Mouse (Mus musculus): Measurements from ENCODE around the gene Msl3.
A peak's percentile ranks its signal among the peaks of the same experiment; 100 is the strongest.

The Msl3 gene

DNA sequence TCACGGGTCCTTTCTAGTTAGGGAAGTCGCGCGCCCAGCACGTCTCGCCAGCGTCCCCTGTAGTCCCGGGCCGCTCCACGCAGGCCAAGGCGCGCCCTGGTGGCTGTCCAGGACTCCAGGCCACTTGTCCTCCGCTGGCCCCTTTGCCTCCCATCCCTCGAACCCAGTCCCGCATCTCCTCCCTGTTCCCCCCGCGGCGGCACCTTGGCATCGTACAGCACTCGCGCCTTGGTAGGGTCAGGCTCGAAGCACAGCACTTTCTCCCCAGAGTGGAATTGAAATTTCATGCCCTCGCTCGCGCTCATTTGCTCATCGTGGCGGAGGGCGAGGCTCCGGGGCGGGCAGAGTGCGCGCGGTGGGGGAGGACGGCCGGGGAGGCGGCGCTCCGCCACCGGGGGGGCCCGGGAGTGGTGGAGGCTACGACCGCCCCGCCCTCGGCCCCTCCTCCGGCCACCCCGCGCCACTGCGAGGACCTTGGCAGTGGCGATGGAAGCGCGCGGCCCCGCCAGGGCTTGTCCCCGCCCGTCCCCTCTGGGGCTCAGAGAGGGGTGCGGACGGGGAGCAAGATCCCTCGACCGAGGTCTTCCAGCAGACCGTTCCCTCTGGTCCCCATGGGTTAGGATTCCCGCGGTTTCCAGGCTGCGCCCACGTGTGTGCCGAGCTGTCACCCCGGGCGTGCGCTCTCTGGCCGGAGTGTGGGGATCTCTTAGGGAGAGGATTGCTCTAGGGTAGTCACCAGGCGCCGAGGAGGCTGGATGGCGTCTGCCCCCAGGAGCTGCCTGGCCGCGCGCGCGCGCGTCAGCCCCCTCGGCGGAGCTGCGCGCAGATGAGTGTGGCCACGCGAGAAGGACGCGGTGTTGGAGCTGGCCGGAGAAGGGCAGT is at the start of gene Msl3:
TSS of gene Msl3 (minus strand) at position 374 of the 882 bp plus-strand sequence.
- peak; percentile 84 for DNase-seq (ENCODE audit: low read depth, low spot score)

DNA sequence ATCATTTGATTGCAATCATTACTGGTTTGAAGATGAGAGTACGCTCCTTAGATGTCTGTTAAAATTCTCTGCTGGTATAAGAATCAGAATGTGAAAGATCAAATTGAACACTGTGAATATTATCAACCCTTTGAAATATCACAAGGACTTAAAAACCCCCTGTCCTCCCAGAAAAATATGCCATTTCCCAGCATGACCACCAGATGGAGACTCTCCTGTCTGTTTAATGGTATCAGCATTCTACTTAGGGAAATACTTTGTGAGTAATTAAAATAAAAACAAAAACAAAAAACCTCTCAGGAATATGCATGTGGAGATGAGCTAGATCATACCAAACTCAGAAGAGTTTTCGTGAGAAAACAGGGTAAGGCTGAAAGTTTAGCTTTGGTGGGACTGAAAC is 44.3 kb upstream of the Msl3 start:
- peak; percentile 11 for DNase-seq (ENCODE audit: low read depth, low spot score)

DNA sequence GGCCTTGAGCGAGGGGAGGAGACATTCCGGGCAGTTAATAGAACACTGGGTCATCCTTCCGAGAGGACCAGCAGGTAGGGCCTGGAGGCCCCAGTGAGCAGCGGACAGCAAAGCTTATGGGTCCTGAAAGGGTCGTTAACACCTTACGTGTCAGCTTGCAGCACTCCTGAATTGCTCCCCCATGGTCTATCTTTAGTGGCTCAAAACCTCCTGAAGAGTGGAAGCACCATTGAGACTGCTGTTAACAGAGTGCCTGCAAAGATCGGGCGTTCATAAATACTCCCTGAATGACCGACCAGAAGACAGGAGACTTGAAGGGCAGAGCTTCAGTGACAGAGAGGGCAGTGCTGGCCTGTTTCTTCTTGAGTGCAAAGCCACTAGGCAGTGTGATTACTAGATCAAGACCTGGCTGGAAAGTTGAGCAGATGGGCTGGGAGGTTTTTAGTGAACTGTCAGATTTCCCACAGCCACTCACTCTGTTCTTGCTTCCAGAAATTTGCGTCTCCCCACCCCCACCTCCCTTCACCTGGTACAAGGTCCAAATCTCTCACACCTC is 787 bp upstream of the Msl3 start:
- no peak for DNase-seq (ENCODE audit: low read depth, low spot score)

DNA sequence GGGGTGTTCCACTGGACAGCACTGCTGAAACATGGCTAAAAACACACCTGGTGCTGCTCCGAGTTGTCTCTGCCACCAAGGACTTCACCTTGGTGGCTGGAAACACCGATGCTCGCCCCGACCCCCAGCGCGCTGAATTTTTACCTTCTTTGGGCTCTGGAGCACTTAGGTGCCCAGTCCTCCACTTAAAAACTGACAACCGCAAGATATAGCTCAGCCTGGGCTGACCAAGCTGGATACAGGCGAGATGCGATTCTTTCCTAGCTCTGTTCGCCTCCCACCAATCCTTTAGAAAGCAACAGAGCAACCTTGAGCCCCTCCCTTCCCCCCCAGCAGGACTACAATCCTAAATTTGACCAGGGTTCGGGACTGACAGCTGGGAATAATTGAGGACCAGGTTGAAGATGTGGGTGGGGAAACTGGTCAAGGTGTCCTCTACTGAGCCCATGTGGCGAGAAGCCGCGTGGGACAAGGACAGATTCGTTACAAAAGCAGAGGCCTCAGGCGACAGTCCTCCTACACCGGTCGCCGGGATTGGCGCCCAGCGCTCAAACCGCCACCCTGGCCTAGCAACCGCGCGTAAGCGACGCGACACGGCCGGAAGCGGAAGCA is 679 bp downstream of the Msl3 start:
- DNase-seq (ENCODE audit: low read depth, low spot score): peak; percentile 90

DNA sequence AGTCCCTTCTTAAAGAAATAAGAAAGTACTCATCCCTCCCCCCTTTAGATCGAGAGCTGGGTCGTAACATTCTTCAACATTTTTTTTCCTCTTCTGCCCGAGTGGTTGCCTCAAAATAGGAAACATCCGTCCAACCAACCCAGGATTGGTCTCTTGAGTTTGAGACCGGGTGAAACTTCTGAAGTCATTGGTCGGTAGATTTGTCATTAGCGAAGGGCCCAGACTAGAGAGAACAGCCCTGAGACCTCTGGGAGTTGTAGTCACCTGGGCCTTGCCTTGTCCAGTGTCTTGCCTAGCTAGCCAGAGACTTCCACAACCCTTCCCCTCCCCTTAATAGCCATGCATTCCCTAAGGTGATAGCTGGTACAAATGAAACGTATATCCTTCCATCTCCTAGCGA is 1.3 kb downstream of the Msl3 start:
- peak; percentile 84 for DNase-seq (ENCODE audit: low read depth, low spot score)

DNA sequence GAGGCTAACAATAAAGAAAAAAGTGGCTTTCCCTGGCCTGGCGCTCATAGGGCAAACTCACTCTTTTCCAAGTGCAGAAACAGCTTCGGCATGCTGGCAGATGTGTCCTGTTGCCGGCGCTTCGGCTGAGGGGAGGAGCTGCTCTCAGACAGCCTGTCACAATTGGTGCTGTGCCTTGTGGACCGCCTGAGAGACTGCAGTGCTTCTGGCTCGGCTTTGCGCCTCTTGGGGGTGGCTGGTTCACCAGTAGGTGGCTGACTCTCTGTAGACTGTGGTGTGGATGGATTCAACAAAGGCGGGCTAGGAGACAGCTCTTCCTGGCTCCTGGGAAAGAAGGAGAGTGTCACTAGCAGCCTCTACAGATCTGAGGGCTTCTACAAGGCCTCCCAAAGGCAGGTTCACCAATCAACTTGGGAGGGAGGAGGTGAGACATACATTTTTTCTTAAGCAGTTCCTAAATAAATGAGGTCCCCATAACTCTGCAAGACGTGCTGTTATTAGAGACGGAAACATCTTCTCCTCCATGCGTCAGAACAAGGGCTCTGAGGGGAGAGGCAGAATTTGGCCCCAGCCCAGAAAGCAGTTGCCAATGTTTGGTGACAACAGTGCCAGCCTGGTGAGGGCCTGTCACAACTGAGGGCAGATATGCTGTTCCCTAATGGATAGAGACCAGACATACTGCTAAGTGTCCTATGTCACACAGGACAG is 9.6 kb downstream of the Msl3 start:
- no peak for DNase-seq (ENCODE audit: low read depth, low spot score)

DNA sequence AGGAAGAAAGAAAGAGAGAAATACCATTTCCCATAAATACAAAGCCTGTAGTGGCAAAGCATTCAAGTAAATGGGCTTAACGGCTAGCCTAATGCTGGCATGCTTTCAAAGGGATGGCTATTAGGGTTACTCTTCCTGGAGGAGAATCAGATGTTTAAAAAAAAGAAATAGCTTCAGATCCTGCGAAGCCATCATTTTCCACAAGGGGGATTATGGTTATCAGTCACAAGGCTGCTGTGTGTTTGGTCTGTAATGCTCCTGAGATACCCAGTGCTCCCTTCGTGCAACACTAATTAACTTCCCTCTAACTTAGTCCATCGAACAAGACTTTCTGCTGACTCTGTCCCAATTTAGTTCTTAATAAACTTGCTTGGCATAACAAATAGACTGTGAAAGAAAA is 13.5 kb downstream of the Msl3 start:
- DNase-seq (ENCODE audit: low read depth, low spot score): peak; percentile 27

DNA sequence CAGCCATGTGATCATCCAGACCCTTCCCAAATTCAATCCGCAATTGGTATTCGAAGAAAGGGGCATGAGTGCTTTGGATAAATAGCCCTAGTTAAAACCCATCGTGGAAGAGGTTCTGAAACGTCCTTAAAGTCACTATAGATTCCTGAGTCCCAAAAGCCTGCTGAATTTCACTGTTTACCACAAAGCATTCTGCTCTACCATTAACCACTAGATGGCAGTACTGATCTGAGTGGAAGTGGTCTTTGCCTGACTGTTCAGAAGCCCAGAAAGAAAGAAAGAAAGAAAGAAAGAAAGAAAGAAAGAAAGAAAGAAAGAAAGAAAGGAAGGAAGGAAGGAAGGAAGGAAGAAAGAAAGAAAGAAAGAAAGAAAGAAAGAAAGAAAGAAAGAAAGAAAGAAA is 13.9 kb downstream of the Msl3 start:
- DNase-seq (ENCODE audit: low read depth, low spot score): peak; percentile 64

DNA sequence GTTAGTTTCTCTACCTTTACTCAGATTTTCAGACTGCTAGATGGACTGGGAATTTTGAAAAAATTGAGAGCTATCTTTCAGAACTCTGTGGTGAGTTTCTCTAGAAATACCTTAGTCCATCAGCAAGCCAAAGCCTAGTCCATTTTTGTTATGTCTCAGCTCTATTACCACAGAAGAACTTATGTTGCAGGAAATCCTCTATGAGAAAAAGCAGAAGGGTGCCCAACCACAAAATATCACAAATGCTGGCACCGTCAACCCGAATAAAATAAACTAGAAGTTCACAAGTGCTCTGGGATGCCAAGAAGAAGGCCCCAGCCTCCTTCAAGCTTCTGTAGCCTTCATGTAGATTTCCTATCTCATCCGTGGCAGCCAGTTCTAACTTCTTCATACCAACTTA is 14.4 kb downstream of the Msl3 start:
- no peak for DNase-seq (ENCODE audit: low read depth, low spot score)

DNA sequence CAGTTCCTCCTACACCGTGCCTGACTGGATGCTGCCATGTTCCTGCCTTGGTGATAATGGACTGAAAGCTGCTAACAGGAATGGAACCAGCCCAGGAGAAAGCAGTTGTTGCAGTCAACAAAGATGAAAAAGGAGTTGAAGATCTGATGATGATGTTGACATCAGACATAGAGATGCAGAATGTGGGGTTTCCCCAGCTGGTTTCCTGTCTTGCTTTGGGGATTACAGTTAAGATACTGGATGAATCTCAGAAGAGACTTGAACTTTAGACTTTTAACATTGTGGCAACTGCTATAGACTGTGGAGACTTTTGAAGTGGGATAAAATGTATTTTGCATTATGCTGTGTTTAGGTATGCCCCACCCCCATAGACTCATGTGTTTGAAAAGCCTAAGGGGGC is 15.9 kb downstream of the Msl3 start:
- DNase-seq (ENCODE audit: low read depth, low spot score): peak; percentile 33

DNA sequence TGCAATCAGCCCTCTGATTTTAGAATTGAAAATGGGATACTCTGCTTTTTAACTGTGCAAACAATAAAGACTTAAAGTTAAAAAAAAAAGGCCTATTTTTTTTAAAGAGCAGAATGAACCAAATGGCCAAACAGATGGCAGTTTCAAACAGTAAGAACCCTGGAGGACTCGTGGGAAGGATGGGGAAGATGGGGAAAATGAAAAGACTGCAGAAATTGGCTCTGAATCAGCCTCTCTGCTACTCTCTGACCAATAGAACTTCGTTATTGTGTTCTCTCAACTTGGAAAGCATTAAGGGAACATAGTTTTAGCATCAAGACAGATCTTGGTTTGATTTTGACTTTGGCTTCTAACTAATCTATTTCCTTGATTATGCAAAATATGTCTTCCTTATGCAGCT is 24.4 kb downstream of the Msl3 start:
- no peak for DNase-seq (ENCODE audit: low read depth, low spot score)

DNA sequence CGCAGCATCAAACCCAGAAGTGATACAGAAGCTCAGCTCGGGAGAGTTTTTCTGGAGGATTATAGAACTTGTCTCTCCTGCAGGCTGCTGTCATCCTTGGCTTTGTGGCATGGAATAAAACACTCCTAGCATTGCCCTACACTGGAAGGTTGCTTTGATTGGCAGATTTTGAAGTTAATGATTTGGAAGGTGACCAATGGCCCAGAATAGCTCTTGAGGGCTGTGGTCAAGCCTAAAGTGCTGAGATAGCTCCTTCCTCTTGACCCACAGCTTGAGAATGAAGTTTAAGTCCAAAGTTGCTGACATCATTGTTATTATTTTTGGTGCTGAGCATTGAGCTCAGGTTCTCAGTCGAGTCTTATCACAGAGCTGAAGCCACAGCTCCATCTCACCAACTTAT is 26.0 kb downstream of the Msl3 start:
- no peak for DNase-seq (ENCODE audit: low read depth, low spot score)

DNA sequence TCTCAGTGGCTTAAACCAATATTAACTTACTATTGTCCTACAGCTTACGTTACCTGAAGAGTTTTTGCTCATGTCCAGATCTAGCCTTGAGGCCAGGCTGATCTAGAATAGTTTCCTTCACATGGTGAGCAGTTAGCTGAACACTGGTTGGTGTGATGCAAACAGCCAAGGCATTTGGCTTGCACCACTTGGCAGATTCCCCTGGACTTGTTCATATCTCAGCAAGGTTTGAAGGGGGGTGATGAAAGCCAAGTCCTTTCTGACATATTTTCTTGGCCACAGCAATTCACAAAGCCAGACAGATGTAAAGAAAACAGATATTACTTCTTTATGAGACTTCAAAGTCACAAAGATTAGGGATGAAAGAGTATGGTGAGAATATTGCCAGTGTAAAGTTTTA is 30.2 kb downstream of the Msl3 start:
- no peak for DNase-seq (ENCODE audit: low read depth, low spot score)

DNA sequence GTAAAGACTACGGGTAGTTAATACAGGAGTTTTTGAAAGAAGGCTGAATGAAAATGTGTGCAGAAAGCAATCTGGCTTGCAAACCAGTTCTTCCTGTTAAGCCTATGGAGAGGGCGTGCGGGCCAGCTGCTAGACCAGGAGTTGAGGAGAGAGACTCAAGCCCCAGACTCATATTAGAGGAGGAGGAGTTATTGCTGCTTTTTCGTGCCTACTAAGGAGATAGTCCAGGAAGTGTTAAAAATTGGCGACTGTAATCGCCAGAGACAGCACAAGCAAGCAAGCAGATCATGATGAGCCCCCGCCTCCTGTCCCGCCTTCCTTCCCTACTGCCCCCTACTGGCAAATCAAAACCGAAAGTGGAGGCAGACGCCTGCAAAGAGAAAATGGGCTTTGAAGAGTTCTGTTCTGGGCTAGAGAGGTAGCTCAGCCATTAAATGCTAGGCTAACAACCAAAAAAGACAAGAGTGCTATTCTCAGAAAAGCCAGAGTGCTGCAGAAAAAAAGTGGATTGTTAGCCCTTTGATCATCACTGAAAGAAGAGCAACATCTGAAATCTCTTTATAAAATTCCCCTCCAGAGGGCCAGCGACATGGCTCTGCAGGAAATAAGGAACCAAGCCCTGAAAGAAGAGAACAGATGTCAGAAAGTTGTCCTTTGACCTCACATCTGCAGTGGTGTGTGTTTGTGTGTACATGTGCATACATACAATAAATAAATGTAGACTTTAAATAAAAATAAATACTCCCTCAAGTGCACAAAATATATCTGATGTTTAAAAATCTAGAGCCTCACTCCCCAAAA is 33.9 kb downstream of the Msl3 start:
- DNase-seq (ENCODE audit: low read depth, low spot score): peak; percentile 84
